Mouse (Mus musculus) monocyte, adult 2 months (primary cell): ENCODE results near the gene Cox15.

ENCODE experiments used
- DNase-seq, 2 experiments: peaks; one replicate each; pipeline ENCODE4 v3.0.0; 2022; ENCODE audit warnings: low spot score in 2 of 2, low read depth in 1 of 2

Cox15 gene

GRCm38 (mm10) chr19:43761543-43762256 is 8.9 kb upstream of the Cox15 start:
- no peak for DNase-seq

- DNase-seq: peak in 1 of 2 experiments; percentile 46
Observed at GRCm38 (mm10) chr19:43760504-43760903, 7.7 kb upstream of the Cox15 start.

- no peak for DNase-seq
Observed at GRCm38 (mm10) chr19:43754872-43755271, 2.1 kb upstream of the Cox15 start.

GRCm38 (mm10) chr19:43754237-43754636 is 1.4 kb upstream of the Cox15 start:
- DNase-seq: no peak

GRCm38 (mm10) chr19:43753226-43753835 is 531 bp upstream of the Cox15 start:
- DNase-seq: peak; percentile 74 to 86

- DNase-seq: no peak
Observed at GRCm38 (mm10) chr19:43750008-43750407, 2.8 kb downstream of the Cox15 start.

GRCm38 (mm10) chr19:43747877-43748276 is 4.9 kb downstream of the Cox15 start:
- DNase-seq: no peak

GRCm38 (mm10) chr19:43745740-43746139 is 7.1 kb downstream of the Cox15 start:
- no peak for DNase-seq

GRCm38 (mm10) chr19:43743401-43743800 is 9.4 kb downstream of the Cox15 start:
- DNase-seq: no peak

GRCm38 (mm10) chr19:43738409-43738808 is 14.4 kb downstream of the Cox15 start:
- no peak for DNase-seq

- no peak for DNase-seq
Observed at GRCm38 (mm10) chr19:43731157-43731556, 21.6 kb downstream of the Cox15 start.

- no peak for DNase-seq
Observed at GRCm38 (mm10) chr19:43730037-43730428, 22.8 kb downstream of the Cox15 start.

GRCm38 (mm10) chr19:43729296-43730036 is 23.3 kb downstream of the Cox15 start:
- DNase-seq: no peak

- DNase-seq: peak in 1 of 2 experiments; percentile 27
Observed at GRCm38 (mm10) chr19:43726510-43727146, 26.2 kb downstream of the Cox15 start.

GRCm38 (mm10) chr19:43724821-43725220 is 28.0 kb downstream of the Cox15 start:
- DNase-seq: no peak

- no peak for DNase-seq
Observed at GRCm38 (mm10) chr19:43724194-43724593, 28.6 kb downstream of the Cox15 start.

GRCm38 (mm10) chr19:43723501-43723900 is 29.3 kb downstream of the Cox15 start:
- DNase-seq: no peak

GRCm38 (mm10) chr19:43722891-43723290 is 29.9 kb downstream of the Cox15 start:
- DNase-seq: no peak

- DNase-seq: no peak
Observed at GRCm38 (mm10) chr19:43720061-43720460, 32.7 kb downstream of the Cox15 start.

GRCm38 (mm10) chr19:43711971-43712370 is 40.8 kb downstream of the Cox15 start:
- no peak for DNase-seq

- peak; percentile 18 to 34 for DNase-seq
Observed at GRCm38 (mm10) chr19:43711159-43711916, 41.5 kb downstream of the Cox15 start.
